Mouse (Mus musculus): ENCODE results near the gene Epha6.

- no peak for TF ChIP-seq POLR2A (IDR thresholded peaks at IDR 0.05; ENCODE audit: insufficient read depth, low read depth, low read length)
- no peak for TF ChIP-seq EP300 (IDR thresholded peaks at IDR 0.05; ENCODE audit: insufficient read depth, low read depth, low read length)
These were observed 105.8 kb downstream of the Epha6 start for GRCm38 (mm10) chr16:60499567-60499966.
